Mouse (Mus musculus) liver, embryonic 12.5 days (tissue): ENCODE data around the gene Xlr3a. TPM values are rescaled to one million over a fixed set of nuclear protein-coding genes. Genes with fewer than 3 reads are reported as not detected.
"Not testable (repeated sequence)": the region's sequence is repeated elsewhere in the genome, so short reads cannot be mapped to it uniquely, and the experiment has no call there.

Experiments used
- ATAC-seq: fragments of 200-750 bp; cut with Nextera tagmentation; 2 replicates; pipeline ENCODE4 v1.8.0; 2017; ENCODE audit warnings: moderate number of reproducible peaks, mild to moderate bottlenecking, moderate library complexity
- H3K27ac ChIP-seq: fragments of 300-500 bp; sonication (generic); 2 replicates; pipeline ENCODE4 v1.5.1; 2016; ENCODE audit warnings: mild to moderate bottlenecking
- H3K27me3 ChIP-seq: fragments of 300-500 bp; sonication (generic); replicated peaks from 2 replicates; pipeline ENCODE4 v1.6.1; 2016; ENCODE audit warnings: mild to moderate bottlenecking, moderate library complexity
- H3K36me3 ChIP-seq: fragments of 300-500 bp; sonication (generic); 2 replicates; pipeline ENCODE4 v1.6.1; 2016; ENCODE audit warnings: mild to moderate bottlenecking, moderate library complexity
- H3K4me1 ChIP-seq: fragments of 300-500 bp; sonication (generic); 2 replicates; pipeline ENCODE4 v1.6.1; 2016
- H3K4me2 ChIP-seq: fragments of 300-500 bp; sonication (generic); 2 replicates; pipeline ENCODE4 v1.6.1; 2016; ENCODE audit warnings: mild to moderate bottlenecking, moderate library complexity
- H3K4me3 ChIP-seq: fragments of 300-500 bp; sonication (generic); 2 replicates; pipeline ENCODE4 v1.5.1; 2016; ENCODE audit warnings: mild to moderate bottlenecking, moderate library complexity
- H3K9ac ChIP-seq: fragments of 300-500 bp; sonication (generic); 2 replicates; pipeline ENCODE4 v1.6.1; 2016; ENCODE audit warnings: mild to moderate bottlenecking, moderate library complexity
- H3K9me3 ChIP-seq: fragments of 300-500 bp; sonication (generic); replicated peaks from 2 replicates; pipeline ENCODE4 v1.6.1; 2016; ENCODE audit warnings: mild to moderate bottlenecking, moderate library complexity
- WGBS: fragments of 180-500 bp; shearing (Covaris S2); methylation state at CpG from one replicate; pipeline ENCODE4 v1.1.7; 2016; ENCODE audit not compliant: insufficient replicate concordance; 5-methylcytosine and 5-hydroxymethylcytosine counted together
- polyA plus RNA-seq: library from polyadenylated mRNA; unstranded; fragments of >200 nt; fragmentation: Nextera tagmentation; extraction: Ambion mirVana; gene quantifications from 2 replicates; pipeline ENCODE4 v1.2.1, GENCODE M21; 2016

The Xlr3a gene
- 1.6 and 2.4 TPM in 2 replicates for polyA plus RNA-seq

DNA sequence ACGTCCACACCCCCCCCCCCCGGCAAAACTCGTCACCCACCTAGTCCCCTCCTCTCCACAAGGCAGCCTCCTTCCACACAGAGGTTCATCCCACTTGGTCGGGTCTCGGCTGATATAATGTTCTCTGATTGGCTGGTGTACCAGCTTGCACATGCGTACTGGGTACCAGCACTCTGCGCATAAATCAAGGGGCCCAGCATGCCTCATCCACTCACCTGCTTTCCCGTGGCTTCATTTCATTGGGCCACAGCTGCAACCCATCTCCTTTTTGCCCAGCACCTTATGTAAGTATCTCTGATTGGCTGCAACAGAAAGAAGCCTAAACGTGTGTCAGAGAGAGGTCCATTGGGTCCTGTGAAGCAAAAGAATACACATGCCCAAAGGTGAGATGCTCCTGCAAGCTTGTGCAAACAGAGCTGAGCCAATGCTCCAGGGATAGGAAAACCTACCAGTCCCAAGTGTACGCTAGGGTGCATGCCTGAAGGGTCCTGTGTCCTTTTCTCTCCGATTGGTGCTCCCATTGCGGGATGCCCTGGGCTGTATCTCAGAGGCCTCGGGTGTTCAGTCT, at the start of gene Xlr3a:
Xlr3a (minus strand) TSS at position 155 of the 568 bp plus-strand sequence.
- not testable (repeated sequence) for H3K36me3 ChIP-seq, H3K4me3 ChIP-seq, H3K27me3 ChIP-seq, H3K9me3 ChIP-seq, H3K4me2 ChIP-seq, H3K27ac ChIP-seq, H3K9ac ChIP-seq, H3K4me1 ChIP-seq, ATAC-seq
- 56% methylated on average over 12 of the region's 13 CpGs for WGBS

DNA sequence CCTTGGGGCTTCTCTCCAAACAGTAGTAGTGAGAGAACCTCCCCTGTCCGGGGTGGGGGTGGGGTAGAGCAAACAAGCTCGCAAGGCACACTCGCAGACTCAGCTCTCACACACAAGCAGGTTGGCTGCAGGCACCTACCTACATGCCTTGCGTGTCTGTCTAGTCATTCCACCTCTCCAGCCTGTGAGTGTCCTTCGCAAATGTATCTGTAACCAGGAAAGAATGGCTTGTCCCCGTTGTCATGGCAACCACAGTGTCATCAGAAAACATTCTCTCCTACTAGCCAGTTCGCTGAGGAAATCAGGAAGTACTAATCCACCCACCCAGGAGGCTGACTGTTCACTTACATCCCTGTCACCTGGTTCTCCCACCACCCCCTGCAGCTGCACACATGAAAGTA, 46.3 kb upstream of the Xlr3a start:
- not testable (repeated sequence) for H3K27me3 ChIP-seq, H3K4me3 ChIP-seq, ATAC-seq, H3K27ac ChIP-seq, H3K4me1 ChIP-seq, H3K4me2 ChIP-seq, H3K9me3 ChIP-seq, H3K9ac ChIP-seq, H3K36me3 ChIP-seq
- WGBS: no CpG with 5 or more reads among the region's 7 CpGs

DNA sequence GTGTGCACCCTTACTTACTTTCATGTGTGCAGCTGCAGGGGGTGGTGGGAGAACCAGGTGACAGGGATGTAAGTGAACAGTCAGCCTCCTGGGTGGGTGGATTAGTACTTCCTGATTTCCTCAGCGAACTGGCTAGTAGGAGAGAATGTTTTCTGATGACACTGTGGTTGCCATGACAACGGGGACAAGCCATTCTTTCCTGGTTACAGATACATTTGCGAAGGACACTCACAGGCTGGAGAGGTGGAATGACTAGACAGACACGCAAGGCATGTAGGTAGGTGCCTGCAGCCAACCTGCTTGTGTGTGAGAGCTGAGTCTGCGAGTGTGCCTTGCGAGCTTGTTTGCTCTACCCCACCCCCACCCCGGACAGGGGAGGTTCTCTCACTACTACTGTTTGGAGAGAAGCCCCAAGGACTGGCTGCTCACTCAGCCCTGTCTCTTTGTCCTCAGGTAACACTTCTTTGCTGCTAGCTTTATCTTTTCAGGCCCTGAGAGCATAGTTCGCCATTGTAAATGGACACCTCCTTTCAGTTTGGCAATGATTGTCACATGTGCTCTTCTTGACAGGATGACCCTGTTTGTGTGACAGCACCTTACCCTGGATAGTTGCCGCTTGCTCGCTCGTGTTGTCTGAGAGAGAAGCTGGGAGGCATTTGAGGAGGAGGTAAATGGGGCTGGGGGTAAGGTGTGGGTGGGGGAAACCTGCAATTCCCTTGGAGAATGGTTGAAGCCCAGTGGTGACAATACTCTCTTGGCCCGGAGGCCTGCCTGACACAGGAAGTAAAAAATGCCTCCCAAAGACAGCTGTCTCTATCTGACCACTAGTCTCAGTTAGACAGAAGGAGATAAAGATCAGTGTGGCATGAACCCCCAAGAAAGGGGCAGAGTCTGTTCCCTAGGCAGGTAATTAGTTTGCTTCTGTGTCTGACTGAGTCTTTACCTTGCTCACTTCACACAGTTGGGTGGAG, 26.2 kb upstream of the Xlr3a start:
- H3K9me3 ChIP-seq, H3K9ac ChIP-seq, H3K4me2 ChIP-seq, H3K27me3 ChIP-seq, H3K4me3 ChIP-seq, H3K27ac ChIP-seq, H3K36me3 ChIP-seq, ATAC-seq, H3K4me1 ChIP-seq: not testable (repeated sequence)
- WGBS: no CpG with 5 or more reads among the region's 12 CpGs

DNA sequence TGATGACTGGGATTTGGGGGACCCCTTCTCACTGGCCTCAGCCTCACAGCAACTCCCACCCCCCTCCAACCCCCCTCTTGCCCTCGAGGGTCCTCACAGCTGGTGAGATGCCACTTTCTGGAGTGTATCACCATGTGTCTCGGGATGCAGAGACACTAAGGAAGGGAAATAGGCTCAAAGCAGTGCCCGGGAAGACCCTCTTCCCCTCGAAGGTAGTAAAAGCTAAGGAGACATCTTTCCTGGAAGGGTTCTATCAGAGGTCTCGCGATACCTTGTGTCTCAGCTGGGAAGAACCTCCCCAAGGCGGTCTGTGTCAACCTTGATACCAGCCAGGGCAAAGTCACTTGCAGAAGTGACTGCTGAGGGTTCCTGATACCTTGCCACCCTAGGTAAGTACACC, 19.9 kb upstream of the Xlr3a start, which contains the start of gene Gm14685:
Gm14685 (plus strand) TSS at position 301 of the 400 bp plus-strand sequence.
- no CpG with 5 or more reads among the region's 7 CpGs for WGBS

DNA sequence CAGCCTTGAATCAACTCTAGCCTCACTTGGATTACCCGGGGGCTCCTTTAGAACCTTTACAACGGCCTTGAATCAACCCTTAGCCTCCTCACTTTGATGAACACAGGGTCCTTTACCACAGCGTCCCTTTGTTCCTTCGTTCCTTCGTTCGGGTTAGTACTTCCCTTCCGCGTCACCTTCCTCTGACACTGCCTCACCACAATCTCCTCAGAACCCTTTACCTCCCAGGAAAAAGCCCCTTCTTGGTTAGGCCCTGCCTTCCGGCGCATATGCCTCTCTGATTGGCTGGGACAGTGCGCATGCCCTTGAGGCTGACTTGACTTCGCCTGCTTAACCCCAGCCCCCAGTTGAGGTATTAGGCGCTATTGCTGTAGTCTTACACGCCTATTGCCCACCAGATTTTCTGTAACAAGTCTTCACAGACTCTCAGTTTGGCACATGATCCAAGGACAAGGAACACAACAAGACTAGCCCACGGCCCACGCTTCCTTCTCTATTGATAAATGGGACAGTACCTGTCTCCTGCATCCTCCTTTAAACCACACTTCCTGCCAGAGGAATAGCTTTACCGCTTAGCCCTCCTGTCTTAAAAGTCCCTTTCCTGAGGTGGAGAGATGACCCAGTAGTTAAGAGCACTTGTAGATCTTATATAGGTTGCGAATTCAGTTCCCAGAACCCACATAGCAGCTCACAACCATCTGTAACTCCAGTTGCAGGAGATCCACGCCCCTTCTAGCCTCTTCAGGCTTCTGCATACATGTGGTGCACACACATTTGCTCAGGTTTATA, 14.4 kb downstream of the Xlr3a start, which contains the start of gene Xlr4a:
Xlr4a (minus strand) TSS at position 212 of the 789 bp plus-strand sequence.
- not testable (repeated sequence) for H3K9me3 ChIP-seq, H3K4me2 ChIP-seq, ATAC-seq, H3K27ac ChIP-seq, H3K27me3 ChIP-seq, H3K4me1 ChIP-seq, H3K9ac ChIP-seq, H3K4me3 ChIP-seq, H3K36me3 ChIP-seq
- 52% methylated on average over 19 of the region's 19 CpGs for WGBS

More for the DNA sequence above, 19.9 kb upstream of the Xlr3a start, which contains the start of gene Gm14685:
- H3K9ac ChIP-seq, H3K27me3 ChIP-seq, ATAC-seq, H3K9me3 ChIP-seq, H3K4me3 ChIP-seq, H3K4me1 ChIP-seq, H3K27ac ChIP-seq, H3K4me2 ChIP-seq, H3K36me3 ChIP-seq: not testable (repeated sequence)

DNA sequence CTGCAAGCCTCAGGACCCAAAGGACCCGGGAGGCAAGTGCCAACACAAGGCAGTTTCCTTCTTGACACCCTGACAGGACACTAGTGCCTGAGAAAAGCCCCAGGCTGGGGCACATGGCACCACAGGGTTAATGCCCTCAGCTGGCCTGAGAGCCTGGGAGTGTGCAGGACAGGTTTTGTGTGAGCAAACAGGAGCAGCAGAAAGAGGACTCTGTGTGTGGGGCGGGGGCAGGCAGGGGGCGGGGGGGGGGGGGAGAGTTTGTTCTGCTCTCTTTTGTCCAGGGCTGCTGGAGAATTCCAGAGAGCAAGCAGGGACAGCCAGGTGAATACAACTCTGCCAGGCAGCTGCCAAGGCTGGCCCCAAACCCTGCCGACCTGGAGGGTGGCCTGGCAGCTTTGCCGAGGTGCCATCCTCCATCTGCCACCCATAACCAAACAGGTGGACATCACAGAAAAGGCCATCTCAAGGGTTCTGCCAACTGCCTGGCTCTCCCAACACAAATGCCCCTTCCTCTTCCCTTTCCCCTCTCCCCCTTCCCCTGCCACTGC, 30.1 kb downstream of the Xlr3a start:
- H3K9me3 ChIP-seq, H3K4me2 ChIP-seq, H3K9ac ChIP-seq, H3K4me3 ChIP-seq, H3K36me3 ChIP-seq, ATAC-seq, H3K4me1 ChIP-seq, H3K27ac ChIP-seq: not testable (repeated sequence)
- 55% methylated on average over 2 of the region's 5 CpGs for WGBS
- H3K27me3 ChIP-seq: peaks cover 29% of the 10 kb centered on the region

DNA sequence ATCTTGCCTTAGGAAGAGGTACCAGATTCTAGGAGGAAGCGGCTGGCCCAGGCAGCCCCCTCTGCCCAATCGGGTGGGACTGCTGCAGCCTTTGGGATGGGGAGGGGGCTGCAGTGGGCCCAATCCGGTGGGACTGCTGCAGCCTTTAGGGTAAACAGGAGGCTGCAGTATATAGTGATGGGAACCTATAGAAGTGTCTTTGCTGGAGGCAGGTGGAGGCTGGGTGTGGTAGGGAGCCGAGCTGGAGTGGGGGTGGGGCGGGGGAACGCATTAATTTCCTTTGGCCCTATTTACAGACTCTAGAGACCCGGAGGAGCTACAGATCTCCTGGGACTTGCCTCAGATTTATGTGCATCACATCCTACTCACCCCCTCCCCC, 32.5 kb downstream of the Xlr3a start, which contains the start of gene Pnma3:
Pnma3 (plus strand) TSS at position 373 of the 379 bp plus-strand sequence.
- Histone ChIP-seq H3K27me3 (peaks cover 29% of the 10 kb centered on the region), H3K9ac (no peak within 1 kb of the TSS), H3K9me3 (no peaks in the 10 kb centered on the region), H3K36me3 (no peaks in the 10 kb centered on the region), H3K27ac (no peak within 1 kb of the TSS), H3K4me3 (no peak within 1 kb of the TSS), H3K4me2 (peak within 1 kb of the TSS; percentile 8; the same call in 1 of the 2 replicates), H3K4me1 (no peaks in the 10 kb centered on the region)
- no peak for ATAC-seq
- 22% methylated on average over 6 of the region's 7 CpGs for WGBS

DNA sequence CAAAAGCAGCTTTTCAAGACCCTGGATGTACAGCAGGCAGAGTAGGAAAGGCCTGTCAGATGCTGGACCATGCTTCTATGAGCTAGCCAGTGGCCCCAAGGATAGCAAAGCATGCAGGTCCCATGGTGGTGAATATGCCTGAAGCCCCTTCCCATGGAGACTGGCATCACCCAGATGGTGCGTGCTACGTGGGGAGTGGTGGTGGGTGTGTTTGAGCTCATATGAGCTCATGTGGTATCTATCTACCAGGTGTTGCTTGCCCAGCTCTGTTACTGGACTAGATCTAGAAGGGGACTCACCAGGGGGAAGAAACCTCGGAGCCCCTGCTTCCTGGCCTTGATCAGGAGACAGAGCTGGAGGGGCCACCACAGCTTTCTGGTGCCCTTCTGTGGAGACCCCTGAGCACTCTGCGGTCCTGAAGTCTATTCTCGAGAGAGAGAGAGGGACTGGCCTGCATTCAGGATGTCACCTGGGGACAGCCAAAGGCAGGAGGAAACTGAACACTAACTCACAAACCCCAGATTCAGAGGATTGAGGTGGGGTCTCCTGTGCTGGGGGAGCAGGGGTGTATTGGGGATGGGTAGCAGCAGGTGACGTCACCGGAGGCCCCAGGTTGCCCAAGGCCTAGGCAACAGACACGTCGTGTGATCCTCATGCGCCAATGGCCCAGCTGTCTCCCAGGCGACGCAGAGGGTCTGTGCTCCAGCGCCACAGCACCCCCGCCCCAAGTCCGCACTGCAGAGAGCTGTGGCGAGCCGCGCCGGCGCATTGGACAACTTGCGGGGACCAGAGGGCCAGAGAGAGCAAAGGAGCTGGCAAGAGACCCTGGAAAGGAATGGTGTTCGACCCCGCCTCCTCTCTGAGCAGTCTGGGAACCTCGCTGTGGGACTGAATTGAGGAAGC, 33.1 kb downstream of the Xlr3a start:
- Histone ChIP-seq H3K9ac (no peak overlapping the region), H3K4me1 (no peaks in the 10 kb centered on the region), H3K4me3 (no peak overlapping the region), H3K27me3 (peaks cover 29% of the 10 kb centered on the region), H3K4me2 (peak overlapping the region; percentile 8; the same call in 1 of the 2 replicates), H3K27ac (no peak overlapping the region), H3K9me3 (no peaks in the 10 kb centered on the region), H3K36me3 (no peaks in the 10 kb centered on the region)
- WGBS: 25% methylated on average over 24 of the region's 24 CpGs
- ATAC-seq: no peak

DNA sequence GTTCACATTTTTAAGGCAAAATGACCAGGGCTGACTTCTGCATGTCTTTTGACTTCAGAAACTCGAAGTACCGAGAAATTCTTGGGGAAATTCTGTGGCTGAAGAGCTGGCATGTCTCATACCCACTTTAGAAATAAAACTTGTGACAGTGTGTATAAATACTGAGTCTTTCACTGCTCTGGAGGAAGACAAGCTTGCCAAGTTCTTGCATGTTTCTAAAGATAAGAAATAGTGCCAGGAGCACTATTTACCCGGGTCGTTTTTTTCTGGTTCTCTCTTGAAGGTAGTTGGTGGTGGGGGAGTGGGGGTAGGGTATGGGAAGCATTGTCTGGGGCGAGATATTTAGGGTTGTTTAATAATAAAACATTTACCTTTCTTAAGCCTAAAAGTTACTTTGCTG, 34.6 kb downstream of the Xlr3a start:
- ATAC-seq: no peak
- Histone ChIP-seq H3K36me3 (no peaks in the 10 kb centered on the region), H3K27me3 (peaks cover 29% of the 10 kb centered on the region), H3K4me2 (no peak overlapping the region), H3K27ac (no peak overlapping the region), H3K4me1 (no peaks in the 10 kb centered on the region), H3K9ac (no peak overlapping the region), H3K4me3 (no peak overlapping the region), H3K9me3 (no peaks in the 10 kb centered on the region)
- WGBS: 32% methylated on average over 5 of the region's 5 CpGs

DNA sequence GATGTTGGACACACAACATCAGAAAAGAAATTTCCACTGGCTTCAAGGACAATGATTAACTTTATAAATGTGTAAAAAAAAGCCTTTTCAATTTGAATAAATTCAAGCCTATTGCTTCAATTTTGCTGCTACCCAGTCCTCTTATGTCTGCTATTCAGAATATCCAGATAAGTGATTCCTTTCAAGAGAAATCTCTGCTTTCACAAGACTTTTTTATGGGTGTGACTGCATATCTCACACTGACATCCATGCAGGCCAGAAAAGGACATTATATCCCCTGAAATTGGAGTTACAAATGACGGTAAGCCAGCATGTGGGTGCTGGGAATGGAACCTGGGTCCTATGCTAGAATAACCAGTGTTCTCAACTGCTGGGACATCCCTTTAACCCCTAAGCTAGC, 35.4 kb downstream of the Xlr3a start:
- H3K27me3 ChIP-seq: peaks cover 29% of the 10 kb centered on the region
- no peaks in the 10 kb centered on the region for H3K9me3 ChIP-seq
- H3K4me2 ChIP-seq: no peak overlapping the region
- WGBS: 60% methylated on average over 1 of the region's 1 CpGs
- no peak overlapping the region for H3K9ac ChIP-seq
- H3K27ac ChIP-seq: no peak overlapping the region
- H3K4me1 ChIP-seq: no peaks in the 10 kb centered on the region
- H3K4me3 ChIP-seq: no peak overlapping the region
- no peaks in the 10 kb centered on the region for H3K36me3 ChIP-seq
- ATAC-seq: no peak
